In genomic region chr11:115306863-115307262, GRCm38 (mm10) we compare ENCODE assay signal across 30 mouse cellular contexts. TPM values are rescaled to one million over a fixed set of nuclear protein-coding genes. Genes with fewer than 3 reads are reported as not detected.
DNase-seq lines count a peak whose midpoint lies in the region; ATAC-seq lines count a peak whose summit lies in the region.
"Had no signal": no experiment of that assay in that cellular context is flagged by ENCODE, and none has a peak within 500 bp of the region (broad histone marks: within the 10 kb centered on the region; RNA-seq: fewer than 3 reads in every experiment).

Gene Otop2, plus strand, starts transcription at chr11:115307163.

- H3K36me3 ChIP-seq in forebrain, embryonic 12.5 days (replicated peaks) = no peaks in the 10 kb centered on the region
- no peaks in the 10 kb centered on the region for H3K36me3 ChIP-seq in forebrain, embryonic 16.5 days (ENCODE audit: control insufficient read depth, insufficient read depth)
- no peaks in the 10 kb centered on the region for H3K36me3 ChIP-seq in hindbrain, embryonic 10.5 days
- H3K36me3 ChIP-seq in hindbrain, embryonic 12.5 days = no peaks in the 10 kb centered on the region
- no peaks in the 10 kb centered on the region for H3K36me3 ChIP-seq in midbrain, embryonic 10.5 days
- no peaks in the 10 kb centered on the region for H3K36me3 ChIP-seq in midbrain, embryonic 11.5 days (ENCODE audit: control insufficient read depth, insufficient read depth, low read length)
- H3K36me3 ChIP-seq in embryonic facial prominence, embryonic 10.5 days (replicated peaks) = no peaks in the 10 kb centered on the region
- H3K36me3 ChIP-seq: forebrain, embryonic 15.5 days; liver, embryonic 13.5 days had no signal

- H3K4me3 ChIP-seq in forebrain, embryonic 12.5 days (replicated peaks) = no peak within 1 kb of the TSS
- no peak within 1 kb of the TSS for H3K4me3 ChIP-seq in forebrain, embryonic 16.5 days (replicated peaks; ENCODE audit: low read length)
- no peak within 1 kb of the TSS for H3K4me3 ChIP-seq in hindbrain, embryonic 10.5 days
- H3K4me3 ChIP-seq in hindbrain, embryonic 12.5 days = no peak within 1 kb of the TSS
- no peak within 1 kb of the TSS for H3K4me3 ChIP-seq in midbrain, embryonic 10.5 days
- no peak within 1 kb of the TSS for H3K4me3 ChIP-seq in midbrain, embryonic 11.5 days (ENCODE audit: low read depth, low read length)
- no peak within 1 kb of the TSS for H3K4me3 ChIP-seq in embryonic facial prominence, embryonic 10.5 days
- H3K4me3 ChIP-seq: erythroblast, embryonic 14.5 days; forebrain, embryonic 15.5 days; liver, embryonic 13.5 days had no signal

- DNase-seq in hindbrain, embryonic 10.5 days (ENCODE audit: low spot score) = no peak
- no peak for DNase-seq in midbrain, embryonic 10.5 days (ENCODE audit: low spot score)
- DNase-seq in midbrain, embryonic 11.5 days (ENCODE audit: low spot score, missing footprints) = no peak
- DNase-seq in embryonic facial prominence, embryonic 10.5 days (ENCODE audit: low spot score) = no peak
- DNase-seq: adrenal gland, postnatal 25 days; cerebellum, adult 11-12 months; cerebellum, postnatal 10 days; gastrocnemius, postnatal 36 days; heart, adult 18-20 months; heart, postnatal 14 days; kidney, adult 18-20 months; kidney, postnatal 10 days; layer of hippocampus, postnatal 36 days; left cerebral cortex, postnatal 4 days; liver, embryonic 13.5 days; lung, adult 18-20 months; lung, postnatal 4 days; retina, postnatal 1 day; right cerebral cortex, postnatal 14 days had no signal

- H3K4me2 ChIP-seq in forebrain, embryonic 12.5 days = no peak within 1 kb of the TSS
- H3K4me2 ChIP-seq in forebrain, embryonic 16.5 days (ENCODE audit: low read length) = no peak within 1 kb of the TSS
- H3K4me2 ChIP-seq in hindbrain, embryonic 12.5 days (replicated peaks) = no peak within 1 kb of the TSS
- H3K4me2 ChIP-seq in midbrain, embryonic 11.5 days = no peak within 1 kb of the TSS
- H3K4me2 ChIP-seq: forebrain, embryonic 15.5 days; hindbrain, embryonic 14.5 days; liver, embryonic 13.5 days had no signal

- peaks cover 25% of the 10 kb centered on the region for H3K27me3 ChIP-seq in forebrain, embryonic 12.5 days
- H3K27me3 ChIP-seq in forebrain, embryonic 16.5 days (replicated peaks; ENCODE audit: control insufficient read depth, insufficient read depth, low read length) = no peaks in the 10 kb centered on the region
- H3K27me3 ChIP-seq in hindbrain, embryonic 10.5 days (ENCODE audit: insufficient read depth, poor library complexity, severe bottlenecking) = peaks cover 42% of the 10 kb centered on the region
- peaks cover 30% of the 10 kb centered on the region for H3K27me3 ChIP-seq in hindbrain, embryonic 12.5 days
- H3K27me3 ChIP-seq in midbrain, embryonic 10.5 days (ENCODE audit: low read depth, poor library complexity, severe bottlenecking) = peaks cover 24% of the 10 kb centered on the region
- no peaks in the 10 kb centered on the region for H3K27me3 ChIP-seq in midbrain, embryonic 11.5 days (ENCODE audit: control insufficient read depth, insufficient read depth, low read length)
- peaks cover 57% of the 10 kb centered on the region for H3K27me3 ChIP-seq in embryonic facial prominence, embryonic 10.5 days (replicated peaks; ENCODE audit: low read depth, poor library complexity, severe bottlenecking)
- H3K27me3 ChIP-seq: forebrain, embryonic 15.5 days had no signal

- H3K9ac ChIP-seq in forebrain, embryonic 12.5 days = peak within 1 kb of the TSS; percentile 25; the same call in 1 of the 2 replicates
- no peak within 1 kb of the TSS for H3K9ac ChIP-seq in forebrain, embryonic 16.5 days (replicated peaks; ENCODE audit: low read depth, low read length)
- no peak within 1 kb of the TSS for H3K9ac ChIP-seq in hindbrain, embryonic 12.5 days
- no peak within 1 kb of the TSS for H3K9ac ChIP-seq in midbrain, embryonic 11.5 days (ENCODE audit: low read length)
- H3K9ac ChIP-seq: forebrain, embryonic 15.5 days; hindbrain, embryonic 14.5 days; liver, embryonic 13.5 days had no signal

- ATAC-seq in forebrain, embryonic 12.5 days (ENCODE audit: low FRiP score) = no peak
- no peak for ATAC-seq in forebrain, embryonic 16.5 days
- no peak for ATAC-seq in hindbrain, embryonic 12.5 days (ENCODE audit: low FRiP score)
- ATAC-seq in midbrain, embryonic 11.5 days (ENCODE audit: low FRiP score) = no peak
- ATAC-seq: forebrain, embryonic 15.5 days; inflammation-experienced regulatory T-cells, adult 6 months; lung, postnatal 0 days had no signal

- WGBS in forebrain, embryonic 12.5 days = 17% methylated on average over 8 of the region's 8 CpGs
- WGBS in forebrain, embryonic 16.5 days = 8% methylated on average over 8 of the region's 8 CpGs
- 13% methylated on average over 8 of the region's 8 CpGs for WGBS in hindbrain, embryonic 10.5 days
- WGBS in hindbrain, embryonic 12.5 days = 15% methylated on average over 8 of the region's 8 CpGs
- WGBS in midbrain, embryonic 10.5 days = 20% methylated on average over 8 of the region's 8 CpGs
- WGBS in midbrain, embryonic 11.5 days = 15% methylated on average over 8 of the region's 8 CpGs
- WGBS in embryonic facial prominence, embryonic 10.5 days = 17% methylated on average over 8 of the region's 8 CpGs

- no peak within 1 kb of the TSS for H3K27ac ChIP-seq in forebrain, embryonic 12.5 days
- H3K27ac ChIP-seq in forebrain, embryonic 16.5 days (ENCODE audit: low read length) = no peak within 1 kb of the TSS
- H3K27ac ChIP-seq in hindbrain, embryonic 10.5 days = peak within 1 kb of the TSS; percentile 43; the same call in 1 of the 2 replicates
- H3K27ac ChIP-seq in hindbrain, embryonic 12.5 days = no peak within 1 kb of the TSS
- H3K27ac ChIP-seq in midbrain, embryonic 10.5 days (replicated peaks) = peak within 1 kb of the TSS; percentile 23; the same call in 1 of the 2 replicates
- no peak within 1 kb of the TSS for H3K27ac ChIP-seq in midbrain, embryonic 11.5 days (ENCODE audit: low read depth, low read length)
- peak within 1 kb of the TSS; percentile 10; the same call in 1 of the 2 replicates for H3K27ac ChIP-seq in embryonic facial prominence, embryonic 10.5 days (replicated peaks)
- H3K27ac ChIP-seq: forebrain, embryonic 15.5 days; hindbrain, embryonic 14.5 days; liver, embryonic 13.5 days had no signal

- no peaks in the 10 kb centered on the region for H3K9me3 ChIP-seq in forebrain, embryonic 12.5 days
- H3K9me3 ChIP-seq in forebrain, embryonic 16.5 days (ENCODE audit: control insufficient read depth, low read length) = no peaks in the 10 kb centered on the region
- H3K9me3 ChIP-seq in hindbrain, embryonic 10.5 days = no peaks in the 10 kb centered on the region
- H3K9me3 ChIP-seq in hindbrain, embryonic 12.5 days (replicated peaks) = no peaks in the 10 kb centered on the region
- H3K9me3 ChIP-seq in midbrain, embryonic 10.5 days (replicated peaks) = no peaks in the 10 kb centered on the region
- no peaks in the 10 kb centered on the region for H3K9me3 ChIP-seq in midbrain, embryonic 11.5 days (ENCODE audit: control insufficient read depth, low read length)
- H3K9me3 ChIP-seq in embryonic facial prominence, embryonic 10.5 days = no peaks in the 10 kb centered on the region
- H3K9me3 ChIP-seq: forebrain, embryonic 15.5 days; liver, embryonic 13.5 days had no signal

- peaks cover 7% of the 10 kb centered on the region for H3K4me1 ChIP-seq in forebrain, embryonic 12.5 days
- H3K4me1 ChIP-seq in forebrain, embryonic 16.5 days (replicated peaks; ENCODE audit: control insufficient read depth, insufficient read depth, low read length) = no peaks in the 10 kb centered on the region
- H3K4me1 ChIP-seq in hindbrain, embryonic 10.5 days (replicated peaks) = peaks cover 13% of the 10 kb centered on the region
- H3K4me1 ChIP-seq in hindbrain, embryonic 12.5 days = peaks cover 6% of the 10 kb centered on the region; the same call in 1 of the 2 replicates
- peaks cover 9% of the 10 kb centered on the region for H3K4me1 ChIP-seq in midbrain, embryonic 10.5 days
- H3K4me1 ChIP-seq in midbrain, embryonic 11.5 days (ENCODE audit: control insufficient read depth, insufficient read depth, low read length) = 0 out of 2 replicates have a peak, but pooled peaks cover 2% of the 10 kb centered on the region
- peaks cover 11% of the 10 kb centered on the region for H3K4me1 ChIP-seq in embryonic facial prominence, embryonic 10.5 days
- H3K4me1 ChIP-seq: forebrain, embryonic 15.5 days had no signal

RNA-seq across cellular contexts. Expression of gene Otop2, which starts in this region (rescaled TPM):
- not detected in 2 replicates for polyA plus RNA-seq in forebrain, embryonic 12.5 days (2016; fragmentation: Nextera tagmentation; extraction: Ambion mirVana)
- 0.24 TPM in 1 of 2 replicates, not detected in the other for polyA plus RNA-seq in forebrain, embryonic 16.5 days (2015; fragmentation: Nextera tagmentation; extraction: Ambion mirVana)
- polyA plus RNA-seq in hindbrain, embryonic 10.5 days (2016; fragmentation: Nextera tagmentation; extraction: Ambion mirVana) = not detected in 2 replicates
- polyA plus RNA-seq in hindbrain, embryonic 12.5 days (2016; fragmentation: Nextera tagmentation; extraction: Ambion mirVana) = not detected in 2 replicates
- not detected in 2 replicates for polyA plus RNA-seq in midbrain, embryonic 10.5 days (2016; fragmentation: Nextera tagmentation; extraction: Ambion mirVana)
- polyA plus RNA-seq in midbrain, embryonic 11.5 days (2014; fragmentation: Nextera tagmentation; extraction: Ambion mirVana) = not detected in 2 replicates
- not detected in 2 replicates for polyA plus RNA-seq in embryonic facial prominence, embryonic 10.5 days (2016; fragmentation: Nextera tagmentation; extraction: Ambion mirVana)
- polyA plus RNA-seq: embryonic facial prominence, embryonic 14.5 days; erythroblast, embryonic 14.5 days; forebrain, embryonic 15.5 days; heart, embryonic 14.5 days; inflammation-experienced regulatory T-cells, adult 6 months; liver, embryonic 13.5 days; lung, postnatal 0 days; stomach, embryonic 14.5 days had no signal

Comparison
In these comparisons a context has a peak if more than half of its experiments do, and no peak if none do; other contexts are left out.
1. H3K27ac ChIP-seq: peak in hindbrain, embryonic 10.5 days (single experiment), midbrain, embryonic 10.5 days (single experiment) and embryonic facial prominence, embryonic 10.5 days (single experiment); none in forebrain, embryonic 12.5 days (single experiment), forebrain, embryonic 16.5 days (single experiment), hindbrain, embryonic 12.5 days (single experiment) and midbrain, embryonic 11.5 days (single experiment).